Mouse (Mus musculus) hindbrain, embryonic 16.5 days (tissue): Measurements from ENCODE around the gene Lair1. TPM values are rescaled to one million over a fixed set of nuclear protein-coding genes. Genes with fewer than 3 reads are reported as not detected.

Experiments used
- ATAC-seq: fragments of 200-750 bp; cut with Nextera tagmentation; 2 replicates; pipeline ENCODE4 v1.8.0; 2017; ENCODE audit warnings: moderate TSS enrichment, moderate library complexity
- H3K27ac ChIP-seq: fragments of 300-500 bp; sonication (generic); 2 replicates; pipeline ENCODE4 v1.5.1; 2014; ENCODE audit warnings: low read depth, mild to moderate bottlenecking, control low read depth, low read length, moderate library complexity
- H3K27me3 ChIP-seq: fragments of 300-500 bp; sonication (generic); replicated peaks from 2 replicates; pipeline ENCODE4 v1.6.1; 2014; ENCODE audit warnings: low read length; ENCODE audit not compliant: control insufficient read depth, insufficient read depth
- H3K36me3 ChIP-seq: fragments of 300-500 bp; sonication (generic); 2 replicates; pipeline ENCODE4 v1.6.1; 2014; ENCODE audit warnings: mild to moderate bottlenecking, low read length, moderate library complexity, mixed read lengths; ENCODE audit not compliant: control insufficient read depth, insufficient read depth
- H3K4me1 ChIP-seq: fragments of 300-500 bp; sonication (generic); 2 replicates; pipeline ENCODE4 v1.6.1; 2014; ENCODE audit warnings: low read depth, low read length; ENCODE audit not compliant: control insufficient read depth, insufficient read depth
- H3K4me2 ChIP-seq: fragments of 300-500 bp; sonication (generic); 2 replicates; pipeline ENCODE4 v1.6.1; 2014; ENCODE audit warnings: mild to moderate bottlenecking, low read length, control low read depth, moderate library complexity
- H3K4me3 ChIP-seq: fragments of 300-500 bp; sonication (generic); 2 replicates; pipeline ENCODE4 v1.5.1; 2014; ENCODE audit warnings: mild to moderate bottlenecking, low read length, control low read depth, moderate library complexity
- H3K9ac ChIP-seq: fragments of 300-500 bp; sonication (generic); 2 replicates; pipeline ENCODE4 v1.6.1; 2014; ENCODE audit warnings: low read depth, mild to moderate bottlenecking, control low read depth, low read length, moderate library complexity
- H3K9me3 ChIP-seq: fragments of 300-500 bp; sonication (generic); 2 replicates; pipeline ENCODE4 v1.6.1; 2014; ENCODE audit warnings: mild to moderate bottlenecking, low read length, moderate library complexity; ENCODE audit not compliant: control insufficient read depth
- WGBS: fragments of 180-500 bp; shearing (Covaris S2); extraction: QIAGEN DNeasy Blood & Tissue Kit; methylation state at CpG from one replicate; pipeline ENCODE4 v1.1.7; 2014; 5-methylcytosine and 5-hydroxymethylcytosine counted together
- polyA plus RNA-seq: library from polyadenylated mRNA; unstranded; fragments of >200 nt; fragmentation: Nextera tagmentation; extraction: Ambion mirVana; gene quantifications from 2 replicates; pipeline ENCODE4 v1.2.1, GENCODE M21; 2015

Gene Lair1
- polyA plus RNA-seq = 3.1 and 3.5 TPM in 2 replicates

- H3K27me3 ChIP-seq = no peaks in the 10 kb centered on the region
- ATAC-seq = no peak
- no peak within 1 kb of the TSS for H3K9ac ChIP-seq
- no peaks in the 10 kb centered on the region for H3K36me3 ChIP-seq
- H3K9me3 ChIP-seq = no peaks in the 10 kb centered on the region
- WGBS = 91% methylated on average over 2 of the region's 2 CpGs
- no peak within 1 kb of the TSS for H3K27ac ChIP-seq
- H3K4me2 ChIP-seq = no peak within 1 kb of the TSS
- no peak within 1 kb of the TSS for H3K4me3 ChIP-seq
- no peaks in the 10 kb centered on the region for H3K4me1 ChIP-seq
Measured at GRCm38 (mm10) chr7:4063013-4063412, at the start of gene Lair1. TSS of gene Lair1 (minus strand) at chr7:4063204.

GRCm38 (mm10) chr7:4111766-4112165 lies 48.8 kb upstream of the Lair1 start:
- no peaks in the 10 kb centered on the region for H3K9me3 ChIP-seq
- H3K4me2 ChIP-seq = no peak overlapping the region
- 0 out of 2 replicates have a peak, but pooled peaks have one; percentile 61 for ATAC-seq
- H3K27me3 ChIP-seq = no peaks in the 10 kb centered on the region
- H3K9ac ChIP-seq = no peak overlapping the region
- no peaks in the 10 kb centered on the region for H3K36me3 ChIP-seq
- H3K27ac ChIP-seq = peak overlapping the region; percentile 1; the same call in 1 of the 2 replicates
- no peak overlapping the region for H3K4me3 ChIP-seq
- 39% methylated on average over 3 of the region's 3 CpGs for WGBS
- H3K4me1 ChIP-seq = no peaks in the 10 kb centered on the region

GRCm38 (mm10) chr7:4103411-4103810 lies 40.4 kb upstream of the Lair1 start:
- H3K9ac ChIP-seq = no peak overlapping the region
- H3K4me3 ChIP-seq = no peak overlapping the region
- 0 out of 2 replicates have a peak, but pooled peaks have one; percentile 11 for ATAC-seq
- no peak overlapping the region for H3K4me2 ChIP-seq
- 12% methylated on average over 4 of the region's 4 CpGs for WGBS
- H3K27me3 ChIP-seq = no peaks in the 10 kb centered on the region
- no peaks in the 10 kb centered on the region for H3K36me3 ChIP-seq
- no peaks in the 10 kb centered on the region for H3K9me3 ChIP-seq
- no peak overlapping the region for H3K27ac ChIP-seq
- H3K4me1 ChIP-seq = no peaks in the 10 kb centered on the region

- ATAC-seq = no peak
- WGBS = 82% methylated on average over 5 of the region's 5 CpGs
- no peak overlapping the region for H3K4me2 ChIP-seq
- H3K9me3 ChIP-seq = no peaks in the 10 kb centered on the region
- no peak overlapping the region for H3K9ac ChIP-seq
- no peaks in the 10 kb centered on the region for H3K27me3 ChIP-seq
- H3K4me3 ChIP-seq = no peak overlapping the region
- H3K4me1 ChIP-seq = no peaks in the 10 kb centered on the region
- H3K36me3 ChIP-seq = no peaks in the 10 kb centered on the region
- H3K27ac ChIP-seq = no peak overlapping the region
Measured at GRCm38 (mm10) chr7:4101144-4101543, 38.1 kb upstream of the Lair1 start.

GRCm38 (mm10) chr7:4098832-4099231 lies 35.8 kb upstream of the Lair1 start:
- no peaks in the 10 kb centered on the region for H3K27me3 ChIP-seq
- H3K4me2 ChIP-seq = no peak overlapping the region
- no peak overlapping the region for H3K9ac ChIP-seq
- no peaks in the 10 kb centered on the region for H3K36me3 ChIP-seq
- no peak for ATAC-seq
- no peak overlapping the region for H3K27ac ChIP-seq
- H3K4me3 ChIP-seq = no peak overlapping the region
- no peaks in the 10 kb centered on the region for H3K9me3 ChIP-seq
- WGBS = 78% methylated on average over 2 of the region's 2 CpGs
- H3K4me1 ChIP-seq = no peaks in the 10 kb centered on the region

GRCm38 (mm10) chr7:4098301-4098700 lies 35.3 kb upstream of the Lair1 start:
- no peaks in the 10 kb centered on the region for H3K36me3 ChIP-seq
- no peak for ATAC-seq
- no peak overlapping the region for H3K27ac ChIP-seq
- H3K27me3 ChIP-seq = no peaks in the 10 kb centered on the region
- no peaks in the 10 kb centered on the region for H3K4me1 ChIP-seq
- no peak overlapping the region for H3K4me2 ChIP-seq
- 78% methylated on average over 2 of the region's 2 CpGs for WGBS
- H3K9ac ChIP-seq = no peak overlapping the region
- H3K4me3 ChIP-seq = no peak overlapping the region
- no peaks in the 10 kb centered on the region for H3K9me3 ChIP-seq

- no peak for ATAC-seq
- H3K27me3 ChIP-seq = no peaks in the 10 kb centered on the region
- WGBS = 49% methylated on average over 8 of the region's 8 CpGs
- no peaks in the 10 kb centered on the region for H3K9me3 ChIP-seq
- H3K9ac ChIP-seq = no peak overlapping the region
- no peak overlapping the region for H3K4me2 ChIP-seq
- H3K27ac ChIP-seq = no peak overlapping the region
- no peaks in the 10 kb centered on the region for H3K4me1 ChIP-seq
- H3K36me3 ChIP-seq = no peaks in the 10 kb centered on the region
- no peak overlapping the region for H3K4me3 ChIP-seq
Measured at GRCm38 (mm10) chr7:4091170-4091569, 28.2 kb upstream of the Lair1 start.

- Histone ChIP-seq H3K4me2 (no peak overlapping the region), H3K4me3 (no peak overlapping the region), H3K4me1 (no peaks in the 10 kb centered on the region), H3K36me3 (no peaks in the 10 kb centered on the region), H3K9me3 (no peaks in the 10 kb centered on the region), H3K27ac (no peak overlapping the region), H3K27me3 (no peaks in the 10 kb centered on the region), H3K9ac (no peak overlapping the region)
- 86% methylated on average over 2 of the region's 2 CpGs for WGBS
- no peak for ATAC-seq
Measured at GRCm38 (mm10) chr7:4088679-4089078, 25.7 kb upstream of the Lair1 start.

GRCm38 (mm10) chr7:4087896-4088480 lies 25.0 kb upstream of the Lair1 start:
- ATAC-seq = no peak
- H3K27me3 ChIP-seq = no peaks in the 10 kb centered on the region
- H3K36me3 ChIP-seq = no peaks in the 10 kb centered on the region
- H3K4me1 ChIP-seq = no peaks in the 10 kb centered on the region
- H3K9ac ChIP-seq = no peak overlapping the region
- WGBS = 85% methylated on average over 6 of the region's 6 CpGs
- no peak overlapping the region for H3K4me3 ChIP-seq
- H3K27ac ChIP-seq = no peak overlapping the region
- H3K4me2 ChIP-seq = no peak overlapping the region
- no peaks in the 10 kb centered on the region for H3K9me3 ChIP-seq
